Comparison of ENCODE assay signal across 8 mouse cellular contexts in the genomic region with DNA sequence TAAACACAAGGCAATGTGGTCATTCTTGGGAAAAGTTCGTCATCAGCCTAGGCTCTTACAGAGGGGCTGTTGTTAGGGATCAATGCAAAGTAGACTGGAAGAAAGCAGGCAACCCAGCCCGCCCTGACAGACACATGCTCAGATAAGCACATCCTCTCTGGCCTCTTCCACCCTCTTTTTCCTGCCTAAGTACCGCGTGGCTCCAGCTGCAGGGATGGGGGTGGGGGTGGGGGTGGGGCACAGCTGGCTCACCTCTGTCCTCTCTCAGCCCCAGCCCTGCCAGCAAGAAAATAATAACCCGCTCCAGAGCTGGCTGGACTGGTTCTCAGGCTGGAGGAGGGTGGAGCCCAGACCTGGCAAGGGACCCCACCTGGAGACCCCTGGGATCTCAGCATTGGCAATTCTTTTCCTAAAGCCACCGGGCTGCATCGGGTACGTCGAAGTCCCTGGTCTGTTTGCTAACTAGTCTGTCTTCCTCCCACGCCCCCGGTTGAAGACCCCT. TPM values are rescaled to one million over a fixed set of nuclear protein-coding genes. Genes with fewer than 3 reads are reported as not detected.
DNase-seq lines count a peak whose midpoint lies in the region; ATAC-seq and TF ChIP-seq lines count a peak whose summit lies in the region.

No protein-coding gene starts in this region.

- H3K27ac ChIP-seq in lung, embryonic 14.5 days (ENCODE audit: low read depth), result peak overlapping the region; percentile 79
- H3K27ac ChIP-seq in forebrain, embryonic 12.5 days, result no peak overlapping the region
- peak overlapping the region; percentile 91 for H3K27ac ChIP-seq in intestine, embryonic 16.5 days (ENCODE audit: low read length)
- no peak overlapping the region for H3K27ac ChIP-seq in midbrain, embryonic 14.5 days (replicated peaks; ENCODE audit: low read depth, low read length)

- peak overlapping the region; percentile 54 for H3K9ac ChIP-seq in lung, embryonic 14.5 days
- peak overlapping the region; percentile 36; the same call in 1 of the 2 replicates for H3K9ac ChIP-seq in forebrain, embryonic 12.5 days
- peak overlapping the region; percentile 80 for H3K9ac ChIP-seq in intestine, embryonic 16.5 days (ENCODE audit: low read depth, low read length)
- H3K9ac ChIP-seq in midbrain, embryonic 14.5 days (replicated peaks; ENCODE audit: low read length), result no peak overlapping the region

- no peaks in the 10 kb centered on the region; the same call in 1 of the 2 replicates for H3K4me1 ChIP-seq in lung, embryonic 14.5 days (ENCODE audit: insufficient read depth)
- H3K4me1 ChIP-seq in forebrain, embryonic 12.5 days, result peaks cover 22% of the 10 kb centered on the region
- peaks cover 20% of the 10 kb centered on the region for H3K4me1 ChIP-seq in intestine, embryonic 16.5 days (ENCODE audit: control insufficient read depth, insufficient read depth, low read length)
- peaks cover 17% of the 10 kb centered on the region; the same call in 1 of the 2 replicates for H3K4me1 ChIP-seq in midbrain, embryonic 14.5 days (ENCODE audit: control insufficient read depth, insufficient read depth, low read length)

- H3K9me3 ChIP-seq in lung, embryonic 14.5 days (ENCODE audit: low read depth, low read length), result no peaks in the 10 kb centered on the region
- no peaks in the 10 kb centered on the region for H3K9me3 ChIP-seq in forebrain, embryonic 12.5 days
- H3K9me3 ChIP-seq in intestine, embryonic 16.5 days (ENCODE audit: control insufficient read depth, low read length), result no peaks in the 10 kb centered on the region
- no peaks in the 10 kb centered on the region for H3K9me3 ChIP-seq in midbrain, embryonic 14.5 days (ENCODE audit: control insufficient read depth, low read length)

- peak overlapping the region; percentile 78 for H3K4me2 ChIP-seq in lung, embryonic 14.5 days
- peak overlapping the region; percentile 60 for H3K4me2 ChIP-seq in forebrain, embryonic 12.5 days
- H3K4me2 ChIP-seq in intestine, embryonic 16.5 days (ENCODE audit: low read depth, low read length), result peak overlapping the region; percentile 85
- H3K4me2 ChIP-seq in midbrain, embryonic 14.5 days (ENCODE audit: low read length), result peak overlapping the region; percentile 47

- H3K4me3 ChIP-seq in lung, embryonic 14.5 days (ENCODE audit: low read depth, low read length), result peak overlapping the region; percentile 49
- peak overlapping the region; percentile 32 for H3K4me3 ChIP-seq in forebrain, embryonic 12.5 days (replicated peaks)
- peak overlapping the region; percentile 75 for H3K4me3 ChIP-seq in intestine, embryonic 16.5 days (ENCODE audit: low read length)
- H3K4me3 ChIP-seq in midbrain, embryonic 14.5 days (replicated peaks; ENCODE audit: low read depth, low read length), result peak overlapping the region; percentile 19; the same call in 1 of the 2 replicates

- peak; percentile 51 for DNase-seq in lung, embryonic 14.5 days
- no peak for DNase-seq in lung, postnatal 36 days
- no peak for DNase-seq in midbrain, embryonic 14.5 days
- DNase-seq in layer of hippocampus, adult 18-20 months (ENCODE audit: low spot score in 2 of 2), result no peak
- DNase-seq in thymus, postnatal 10 days (ENCODE audit: low spot score in 2 of 2), result no peak

- H3K27me3 ChIP-seq in lung, embryonic 14.5 days (ENCODE audit: insufficient read depth, low read length), result no peaks in the 10 kb centered on the region
- no peaks in the 10 kb centered on the region for H3K27me3 ChIP-seq in forebrain, embryonic 12.5 days
- no peaks in the 10 kb centered on the region for H3K27me3 ChIP-seq in intestine, embryonic 16.5 days (replicated peaks; ENCODE audit: control insufficient read depth, insufficient read depth, low read length)
- no peaks in the 10 kb centered on the region for H3K27me3 ChIP-seq in midbrain, embryonic 14.5 days (ENCODE audit: control insufficient read depth, insufficient read depth, low read length)

- TF ChIP-seq CTCF in lung, embryonic 14.5 days (IDR thresholded peaks at IDR 0.05; ENCODE audit: low read depth), result no peak

- H3K36me3 ChIP-seq in lung, embryonic 14.5 days (ENCODE audit: insufficient read depth), result no peaks in the 10 kb centered on the region
- H3K36me3 ChIP-seq in forebrain, embryonic 12.5 days (replicated peaks), result no peaks in the 10 kb centered on the region
- H3K36me3 ChIP-seq in intestine, embryonic 16.5 days (ENCODE audit: control insufficient read depth, insufficient read depth, low read length), result no peaks in the 10 kb centered on the region
- no peaks in the 10 kb centered on the region for H3K36me3 ChIP-seq in midbrain, embryonic 14.5 days (ENCODE audit: control insufficient read depth, insufficient read depth, low read length)

- under 1% methylated on average over 11 of the region's 11 CpGs for WGBS in lung, embryonic 14.5 days
- WGBS in forebrain, embryonic 12.5 days, result 4% methylated on average over 11 of the region's 11 CpGs
- under 1% methylated on average over 11 of the region's 11 CpGs for WGBS in intestine, embryonic 16.5 days
- 3% methylated on average over 11 of the region's 11 CpGs for WGBS in midbrain, embryonic 14.5 days

- peak; percentile 60 for ATAC-seq in lung, embryonic 14.5 days (ENCODE audit: insufficient read depth)
- 0 out of 2 replicates have a peak, but pooled peaks have one; percentile 36 for ATAC-seq in forebrain, embryonic 12.5 days (ENCODE audit: low FRiP score)
- peak; percentile 62 for ATAC-seq in intestine, embryonic 16.5 days
- no peak for ATAC-seq in midbrain, embryonic 14.5 days (ENCODE audit: low FRiP score, low TSS enrichment)
- ATAC-seq in CD4-positive, CD25-positive, alpha-beta regulatory T cell, adult 4 months, result no peak

RNA-seq across cellular contexts. Expression of gene Cdc42ep5, which starts 1.0 kb away (rescaled TPM):
- 33.3 and 37.5 TPM in 2 replicates for polyA plus RNA-seq in lung, embryonic 14.5 days (2014; fragmentation: Nextera tagmentation; extraction: Ambion mirVana)
- 11.3 and 14.0 TPM in 2 replicates for polyA plus RNA-seq in forebrain, embryonic 12.5 days (2016; fragmentation: Nextera tagmentation; extraction: Ambion mirVana)
- 83.5 and 84.5 TPM in 2 replicates for polyA plus RNA-seq in intestine, embryonic 16.5 days (2015; fragmentation: Nextera tagmentation; extraction: Ambion mirVana)
- 3.1 and 5.3 TPM in 2 replicates for polyA plus RNA-seq in midbrain, embryonic 14.5 days (2014; fragmentation: Nextera tagmentation; extraction: Ambion mirVana)
- polyA plus RNA-seq in CD4-positive, CD25-positive, alpha-beta regulatory T cell, adult 4 months (2017; shearing (Covaris generic)), result not detected
- total RNA-seq in layer of hippocampus, adult 18-20 months (2021), result 1 to 10 TPM; 1.3 to 1.9 TPM

RNA-seq across cellular contexts. Expression of gene Leng9, which starts 13.4 kb away (rescaled TPM):
- polyA plus RNA-seq in lung, embryonic 14.5 days (2014; fragmentation: Nextera tagmentation; extraction: Ambion mirVana), result 2.3 and 2.6 TPM in 2 replicates
- polyA plus RNA-seq in forebrain, embryonic 12.5 days (2016; fragmentation: Nextera tagmentation; extraction: Ambion mirVana), result 3.0 TPM in 2 replicates
- polyA plus RNA-seq in intestine, embryonic 16.5 days (2015; fragmentation: Nextera tagmentation; extraction: Ambion mirVana), result 6.8 and 7.1 TPM in 2 replicates
- 3.4 and 4.8 TPM in 2 replicates for polyA plus RNA-seq in midbrain, embryonic 14.5 days (2014; fragmentation: Nextera tagmentation; extraction: Ambion mirVana)
- polyA plus RNA-seq in CD4-positive, CD25-positive, alpha-beta regulatory T cell, adult 4 months (2017; shearing (Covaris generic)), result 10 to 100 TPM in 1 of 2 experiments, 1 to 10 TPM in 1; 7.5 to 12.3 TPM
- total RNA-seq in layer of hippocampus, adult 18-20 months (2021), result 1 to 10 TPM; 5.1 to 5.9 TPM

RNA-seq across cellular contexts. Expression of gene Leng8, which starts 26.8 kb away (rescaled TPM):
- polyA plus RNA-seq in lung, embryonic 14.5 days (2014; fragmentation: Nextera tagmentation; extraction: Ambion mirVana), result 44.6 and 51.2 TPM in 2 replicates
- 104 and 115 TPM in 2 replicates for polyA plus RNA-seq in forebrain, embryonic 12.5 days (2016; fragmentation: Nextera tagmentation; extraction: Ambion mirVana)
- polyA plus RNA-seq in intestine, embryonic 16.5 days (2015; fragmentation: Nextera tagmentation; extraction: Ambion mirVana), result 35.5 and 40.3 TPM in 2 replicates
- 68.4 and 77.3 TPM in 2 replicates for polyA plus RNA-seq in midbrain, embryonic 14.5 days (2014; fragmentation: Nextera tagmentation; extraction: Ambion mirVana)
- 10 to 100 TPM; 23.4 to 27.4 TPM for polyA plus RNA-seq in CD4-positive, CD25-positive, alpha-beta regulatory T cell, adult 4 months (2017; shearing (Covaris generic))
- total RNA-seq in layer of hippocampus, adult 18-20 months (2021), result 100 to 1,000 TPM; 139 to 159 TPM

RNA-seq across cellular contexts. Expression of gene Ttyh1, which starts 44.4 kb away (rescaled TPM):
- 2.1 and 2.6 TPM in 2 replicates for polyA plus RNA-seq in lung, embryonic 14.5 days (2014; fragmentation: Nextera tagmentation; extraction: Ambion mirVana)
- 131 and 143 TPM in 2 replicates for polyA plus RNA-seq in forebrain, embryonic 12.5 days (2016; fragmentation: Nextera tagmentation; extraction: Ambion mirVana)
- 5.2 and 6.5 TPM in 2 replicates for polyA plus RNA-seq in intestine, embryonic 16.5 days (2015; fragmentation: Nextera tagmentation; extraction: Ambion mirVana)
- polyA plus RNA-seq in midbrain, embryonic 14.5 days (2014; fragmentation: Nextera tagmentation; extraction: Ambion mirVana), result 104 and 112 TPM in 2 replicates
- polyA plus RNA-seq in CD4-positive, CD25-positive, alpha-beta regulatory T cell, adult 4 months (2017; shearing (Covaris generic)), result under 1 TPM; 0.60 to 0.69 TPM
- 100 to 1,000 TPM; 572 to 597 TPM for total RNA-seq in layer of hippocampus, adult 18-20 months (2021)

Comparison
In these comparisons a context has a peak if more than half of its experiments do, and no peak if none do; other contexts are left out.
1. ATAC-seq: peak in lung, embryonic 14.5 days (single experiment), forebrain, embryonic 12.5 days (single experiment) and intestine, embryonic 16.5 days (single experiment); none in midbrain, embryonic 14.5 days (single experiment) and CD4-positive, CD25-positive, alpha-beta regulatory T cell, adult 4 months (single experiment).
2. H3K27ac ChIP-seq: peak in lung, embryonic 14.5 days (single experiment) and intestine, embryonic 16.5 days (single experiment); none in forebrain, embryonic 12.5 days (single experiment) and midbrain, embryonic 14.5 days (single experiment).
3. H3K4me3 ChIP-seq: peak in every context shown above with its lines; median percentile 75 in intestine, embryonic 16.5 days; 49 in lung, embryonic 14.5 days; 32 in forebrain, embryonic 12.5 days; 19 in midbrain, embryonic 14.5 days.
4. Peak in every context shown above with its lines, with median percentiles within 50 percentile points of each other: H3K4me2 ChIP-seq.